Mouse (Mus musculus) adrenal gland, postnatal 36 days (tissue): ENCODE measurements at regions not wholly inside any gene's neighbourhood (a gene's known extent, or its start where the extent isn't known, plus 50 kb on each side); places are given as distances from the start of the nearest gene placed in this dataset.

Experiments
- DNase-seq, 2 experiments: peaks; one replicate each; pipeline ENCODE4 v3.0.0; 2021; ENCODE audit warnings: mixed read lengths in 1 of 2

- DNase-seq = no peak
Observed at GRCm38 (mm10) chr2:161340291-161340690, 231.4 kb upstream of the Chd6 start.

GRCm38 (mm10) chr2:161339327-161340001 is 230.6 kb upstream of the Chd6 start:
- no peak for DNase-seq

GRCm38 (mm10) chr2:161338953-161339326 is 230.1 kb upstream of the Chd6 start:
- DNase-seq = no peak

DNA sequence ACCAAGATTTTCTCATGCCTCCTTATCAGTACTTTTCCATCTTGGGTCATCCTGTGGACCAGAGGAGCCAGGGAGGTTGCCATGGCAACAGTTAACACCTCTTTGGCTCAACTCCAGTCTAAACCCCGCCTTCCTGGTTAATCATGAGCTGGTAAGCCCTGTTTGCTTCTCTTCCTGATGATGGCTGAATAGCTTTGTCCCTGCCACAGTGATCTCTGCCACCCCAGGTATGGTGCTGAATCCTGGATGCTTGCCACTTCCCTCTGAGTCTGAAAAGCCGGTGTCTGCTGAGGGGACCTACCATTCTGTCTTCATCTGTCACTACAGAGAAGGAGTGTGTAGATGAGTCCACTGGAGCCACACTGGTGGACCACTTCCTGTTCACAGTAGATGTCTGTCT is 223.8 kb upstream of the Chd6 start:
- DNase-seq = no peak

DNA sequence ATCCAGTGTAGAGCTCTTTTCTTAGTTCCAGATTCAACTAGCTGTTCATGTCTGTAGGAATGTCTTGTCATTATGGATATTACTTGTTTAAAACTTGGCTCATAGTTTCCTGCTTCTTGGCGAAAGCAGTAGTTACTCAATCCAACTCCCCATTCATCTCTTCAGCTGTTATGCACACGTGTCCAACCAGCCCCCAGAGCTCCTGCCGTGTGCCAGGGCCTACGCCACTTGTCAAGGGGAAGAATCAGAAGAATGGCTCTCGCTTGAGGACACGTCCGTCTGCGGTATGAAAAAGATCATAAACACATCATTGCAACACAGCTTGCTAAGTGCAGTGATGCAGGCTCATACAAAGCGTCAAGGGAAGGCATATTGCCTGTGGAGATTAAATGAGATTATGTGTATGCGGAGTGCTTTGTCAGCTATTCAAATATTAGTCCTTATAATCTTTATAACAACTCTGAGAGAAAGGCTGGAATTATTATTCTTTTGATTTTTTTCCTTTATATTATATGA is 223.0 kb upstream of the Chd6 start:
- DNase-seq = no peak

DNA sequence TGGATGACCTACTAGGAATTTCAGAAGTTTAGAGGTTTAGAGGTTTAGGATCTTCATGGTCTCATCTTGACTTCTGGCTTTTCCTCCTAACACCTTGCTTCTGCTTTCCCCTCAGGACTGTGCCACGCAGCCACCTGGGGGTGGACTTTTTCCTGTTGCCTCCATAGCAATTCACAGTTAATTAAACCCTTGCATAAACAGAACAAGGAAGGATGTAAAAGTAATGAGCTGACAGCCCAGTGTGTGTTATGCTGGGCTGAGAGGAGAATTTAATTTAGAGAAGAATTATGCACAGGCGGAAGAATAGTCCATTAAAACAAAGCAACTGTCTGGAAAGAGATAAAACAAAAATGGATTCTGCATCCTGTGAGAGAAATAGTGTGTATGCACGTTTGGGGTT is 193.9 kb upstream of the Chd6 start:
- no peak for DNase-seq

DNA sequence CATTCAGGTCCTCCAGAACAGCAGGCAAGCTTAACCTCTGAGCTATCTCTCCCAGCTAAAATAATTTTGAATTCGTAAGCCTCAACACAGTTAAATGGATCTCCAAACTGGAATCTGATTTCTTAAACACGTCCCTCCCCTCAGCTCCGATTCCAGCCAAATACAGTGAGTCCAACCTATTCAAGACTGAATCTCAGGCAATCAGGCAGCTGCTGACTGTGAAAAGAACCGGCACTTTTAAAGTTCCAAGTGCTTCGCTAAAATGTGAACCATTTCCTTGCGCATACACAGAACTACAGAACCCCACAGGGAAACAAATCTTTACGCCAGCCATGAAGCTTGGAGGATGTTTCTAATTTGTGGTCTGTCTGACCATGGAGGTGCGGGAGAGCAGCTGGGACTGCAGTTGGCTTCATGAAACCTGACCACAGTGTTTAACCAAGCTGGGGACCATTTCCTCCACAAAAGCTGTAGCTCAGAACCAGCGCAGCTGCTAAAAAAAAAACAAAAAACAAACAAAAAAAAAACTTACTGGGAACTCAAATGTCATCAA is 160.1 kb upstream of the Chd6 start:
- no peak for DNase-seq

GRCm38 (mm10) chr2:161266476-161266875 is 157.6 kb upstream of the Chd6 start:
- no peak for DNase-seq

DNA sequence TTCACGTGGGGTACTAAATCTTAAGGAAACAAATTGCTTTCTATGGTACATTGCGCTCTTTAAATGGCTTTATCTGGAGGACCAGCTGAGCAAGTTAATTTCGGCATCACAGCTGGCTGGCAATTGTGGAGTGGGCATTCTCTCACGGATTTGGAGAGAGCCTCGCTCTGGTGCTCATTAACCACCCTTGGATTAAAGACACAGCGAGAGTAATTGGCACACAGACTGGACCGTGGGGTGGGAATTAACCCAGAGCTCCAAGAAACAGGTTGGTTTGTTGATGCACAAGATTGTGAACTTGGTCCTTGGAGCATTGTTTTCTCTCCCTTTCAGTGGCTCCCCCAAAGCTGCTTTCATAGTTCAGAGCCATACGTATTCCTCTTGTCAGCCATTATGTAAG is 156.3 kb upstream of the Chd6 start:
- DNase-seq = no peak

- DNase-seq = no peak
Observed at GRCm38 (mm10) chr2:161252761-161253160, 143.9 kb upstream of the Chd6 start.

GRCm38 (mm10) chr2:161241665-161242064 is 132.8 kb upstream of the Chd6 start:
- no peak for DNase-seq

- DNase-seq = no peak
Observed at GRCm38 (mm10) chr2:161237280-161237819, 128.5 kb upstream of the Chd6 start.

DNA sequence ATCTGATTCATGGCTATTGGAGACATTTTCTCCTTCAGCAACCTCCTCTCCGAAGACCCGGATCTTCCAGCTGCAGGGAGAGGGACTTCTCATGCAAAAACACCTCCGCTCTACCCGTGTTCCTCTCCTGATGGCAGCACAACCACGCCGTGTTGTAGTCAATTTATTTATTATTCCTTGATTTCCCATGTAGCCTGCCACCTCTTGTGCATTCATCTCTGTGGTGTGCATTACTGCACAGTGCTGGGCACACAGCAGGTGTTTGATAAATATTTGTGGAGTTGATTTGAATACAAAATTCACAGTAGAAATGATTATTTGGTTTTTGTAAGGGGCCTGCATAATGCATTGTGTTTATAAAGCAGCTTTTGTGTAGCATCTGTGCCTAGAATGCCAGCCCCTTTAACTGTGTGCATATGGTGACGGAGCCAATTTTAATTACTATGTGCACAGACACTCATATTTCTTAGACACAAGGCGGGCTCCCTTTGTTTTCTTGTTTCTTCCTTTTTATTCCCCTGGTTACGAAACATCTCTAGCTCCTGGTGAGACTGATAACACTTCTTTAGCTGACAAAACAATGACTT is 124.4 kb upstream of the Chd6 start:
- DNase-seq = no peak

DNA sequence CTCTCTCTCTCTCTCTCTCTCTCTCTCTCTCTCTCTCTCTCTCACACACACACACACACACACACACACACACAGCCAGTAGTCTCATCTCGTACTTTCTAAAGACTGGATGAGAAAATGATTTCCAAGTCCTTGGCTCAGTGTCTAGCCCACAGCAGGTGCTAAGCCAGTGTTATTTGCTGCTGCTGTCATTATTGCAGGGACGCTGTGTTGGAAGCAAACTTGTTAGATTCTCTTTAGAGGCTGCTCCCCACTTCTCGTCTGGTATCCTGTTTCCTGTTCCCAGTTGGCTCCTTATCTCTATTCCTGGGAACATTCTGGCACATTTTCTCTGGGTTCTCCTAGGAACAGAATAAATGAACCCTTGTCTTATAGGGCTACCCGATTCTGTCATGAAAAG is 122.5 kb upstream of the Chd6 start:
- no peak for DNase-seq

GRCm38 (mm10) chr2:161215736-161216135 is 106.9 kb upstream of the Chd6 start:
- DNase-seq = no peak

GRCm38 (mm10) chr2:161214681-161215458 is 106.0 kb upstream of the Chd6 start:
- peak; percentile 76 to 81 for DNase-seq

DNA sequence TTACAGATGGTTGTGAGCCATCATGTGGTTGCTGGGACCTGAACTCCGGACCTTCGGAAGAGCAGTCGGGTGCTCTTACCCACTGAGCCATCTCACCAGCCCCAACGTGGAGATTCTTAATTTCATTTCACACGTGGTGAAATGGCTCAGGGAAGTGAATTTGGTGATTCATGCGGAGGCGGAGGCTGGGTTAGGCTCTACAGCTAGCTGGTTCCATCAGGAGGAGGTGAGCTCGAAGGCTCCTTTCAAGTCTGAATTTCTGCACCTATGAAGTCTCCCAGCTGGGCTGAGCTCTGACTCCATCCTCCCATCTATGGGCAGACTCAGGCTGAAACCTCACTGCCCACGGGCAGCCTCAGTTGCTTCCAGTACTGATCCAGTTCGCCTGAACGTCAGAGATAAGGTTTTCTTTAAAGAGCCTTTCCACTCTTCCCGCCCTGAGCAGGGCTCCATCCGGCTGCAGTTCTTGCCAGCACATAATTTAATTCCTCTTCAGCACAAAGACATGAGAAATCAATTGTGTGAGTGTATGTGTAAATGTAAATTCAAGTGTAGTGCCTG is 103.5 kb upstream of the Chd6 start:
- DNase-seq = no peak

- no peak for DNase-seq
Observed at GRCm38 (mm10) chr2:161196713-161197372, 88.0 kb upstream of the Chd6 start.

DNA sequence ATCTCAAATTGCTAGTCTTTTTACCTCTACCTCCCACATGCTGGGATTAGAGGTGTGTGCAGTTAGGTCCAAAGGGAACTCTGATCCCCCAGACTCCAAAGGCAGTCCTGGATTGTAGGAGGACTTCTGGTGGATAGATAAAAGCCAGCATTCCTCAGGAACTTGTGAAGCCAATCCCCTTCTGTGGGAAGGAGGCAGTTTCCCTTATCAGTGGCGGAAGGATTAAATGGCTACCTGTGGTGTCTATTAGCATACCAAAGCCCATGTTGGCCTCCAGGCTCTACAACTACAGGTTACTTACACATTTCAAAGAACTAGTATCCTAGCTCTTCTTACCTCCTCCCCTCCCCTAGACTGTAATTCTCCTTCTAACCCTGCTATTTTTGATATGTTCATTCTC is 78.6 kb upstream of the Chd6 start:
- DNase-seq = no peak

DNA sequence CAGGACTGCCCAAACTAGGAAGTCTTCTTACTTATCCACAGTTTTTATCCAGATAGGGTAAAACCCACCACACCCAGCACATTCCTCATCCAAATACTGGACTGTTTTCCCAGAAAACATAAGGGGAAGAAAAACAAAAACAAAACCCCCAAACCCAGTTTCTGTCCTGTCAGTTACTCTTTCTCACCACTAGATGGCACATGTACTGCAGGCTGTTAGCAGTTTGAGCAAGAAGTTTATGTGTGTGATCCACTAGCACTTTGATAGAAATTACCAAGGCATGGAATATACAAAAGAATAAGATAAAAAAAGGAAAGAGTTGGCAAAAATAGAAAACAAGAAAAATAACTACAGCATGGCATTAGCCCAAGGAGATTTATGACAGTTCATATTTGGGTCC is 76.2 kb upstream of the Chd6 start:
- no peak for DNase-seq

- DNase-seq = peak; percentile 64 to 76
Observed at GRCm38 (mm10) chr2:161177355-161178021, 68.6 kb upstream of the Chd6 start.
